Mouse (Mus musculus): ENCODE measurements around the gene Gm7030. TPM values are rescaled to one million over a fixed set of nuclear protein-coding genes. Genes with fewer than 3 reads are reported as not detected.
"Not testable (repeated sequence)": the region's sequence is repeated elsewhere in the genome, so short reads cannot be mapped to it uniquely, and the experiment has no call there.

Gene Gm7030
- polyA plus RNA-seq, 1 experiment from 2014 or later = not detected

DNA sequence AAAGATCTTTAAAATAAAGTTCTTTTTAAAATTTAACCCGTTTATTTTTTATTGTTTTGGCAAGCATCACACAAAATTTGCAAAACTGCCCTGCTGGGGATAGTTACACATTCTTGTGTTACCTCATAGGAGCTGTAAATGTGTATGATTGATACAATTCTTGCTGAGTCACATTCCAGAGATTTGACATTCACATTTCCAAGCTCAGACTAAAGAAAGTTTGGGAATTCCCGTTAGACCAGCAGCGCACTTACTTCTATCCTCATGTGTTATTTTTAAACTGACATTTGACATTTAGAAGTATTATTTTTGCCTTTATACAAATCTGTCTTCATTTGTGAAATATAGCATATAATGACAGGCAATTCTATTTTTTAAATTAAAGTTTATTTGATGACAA is 5.1 kb downstream of the Gm7030 start:
- not testable (repeated sequence) for H3K4me3 ChIP-seq (replicated peaks); H3K9me3 ChIP-seq (replicated peaks); H3K27ac ChIP-seq; H3K4me2 ChIP-seq; H3K9ac ChIP-seq; H3K4me1 ChIP-seq; ATAC-seq (replicated peaks; ENCODE audit: low FRiP score); H3K36me3 ChIP-seq
- peaks cover 38% of the 10 kb centered on the region for H3K27me3 ChIP-seq
- WGBS = 59% methylated on average over 3 of the region's 3 CpGs

- 4% methylated on average over 8 of the region's 8 CpGs for WGBS
- Histone ChIP-seq H3K4me2 (peak within 1 kb of the TSS; percentile 47), H3K4me3 (replicated peaks) (peak within 1 kb of the TSS; percentile 17), H3K27me3 (peaks cover 41% of the 10 kb centered on the region)
- H3K9me3 ChIP-seq (replicated peaks); H3K36me3 ChIP-seq; H3K27ac ChIP-seq; H3K4me1 ChIP-seq; H3K9ac ChIP-seq: not testable (repeated sequence)
- ATAC-seq (replicated peaks; ENCODE audit: low FRiP score) = peak; percentile 56; the same call in 1 of the 2 replicates
Measured at GRCm38 (mm10) chr17:36121352-36122020, 7.7 kb downstream of the Gm7030 start, which contains the start of gene Gm19684. Gene Gm19684, plus strand, starts transcription at chr17:36121678.

GRCm38 (mm10) chr17:36120839-36121238 is 8.4 kb downstream of the Gm7030 start:
- WGBS = 12% methylated on average over 18 of the region's 18 CpGs
- peaks cover 41% of the 10 kb centered on the region for H3K27me3 ChIP-seq
- not testable (repeated sequence) for H3K36me3 ChIP-seq; H3K9ac ChIP-seq; H3K27ac ChIP-seq; H3K4me1 ChIP-seq; ATAC-seq (replicated peaks; ENCODE audit: low FRiP score); H3K9me3 ChIP-seq (replicated peaks)
- 0 out of 2 replicates have a peak overlapping the region, but pooled peaks have one; percentile 17 for H3K4me3 ChIP-seq (replicated peaks)
- H3K4me2 ChIP-seq = peak overlapping the region; percentile 47

- H3K27ac ChIP-seq; H3K4me2 ChIP-seq; H3K9ac ChIP-seq; H3K4me1 ChIP-seq; ATAC-seq (replicated peaks; ENCODE audit: low FRiP score); H3K36me3 ChIP-seq; H3K4me3 ChIP-seq (replicated peaks); H3K9me3 ChIP-seq (replicated peaks): not testable (repeated sequence)
- 31% methylated on average over 3 of the region's 3 CpGs for WGBS
- H3K27me3 ChIP-seq = peaks cover 44% of the 10 kb centered on the region
Measured at GRCm38 (mm10) chr17:36116545-36116944, 12.7 kb downstream of the Gm7030 start.

- H3K4me3 ChIP-seq (replicated peaks); H3K36me3 ChIP-seq; H3K4me2 ChIP-seq; H3K9ac ChIP-seq; H3K4me1 ChIP-seq; H3K27ac ChIP-seq; H3K9me3 ChIP-seq (replicated peaks): not testable (repeated sequence)
- peaks cover 46% of the 10 kb centered on the region for H3K27me3 ChIP-seq
- 19% methylated on average over 6 of the region's 6 CpGs for WGBS
- 0 out of 2 replicates have a peak, but pooled peaks have one; percentile 65 for ATAC-seq (replicated peaks; ENCODE audit: low FRiP score)
Measured at GRCm38 (mm10) chr17:36113979-36114593, 15.1 kb downstream of the Gm7030 start.

DNA sequence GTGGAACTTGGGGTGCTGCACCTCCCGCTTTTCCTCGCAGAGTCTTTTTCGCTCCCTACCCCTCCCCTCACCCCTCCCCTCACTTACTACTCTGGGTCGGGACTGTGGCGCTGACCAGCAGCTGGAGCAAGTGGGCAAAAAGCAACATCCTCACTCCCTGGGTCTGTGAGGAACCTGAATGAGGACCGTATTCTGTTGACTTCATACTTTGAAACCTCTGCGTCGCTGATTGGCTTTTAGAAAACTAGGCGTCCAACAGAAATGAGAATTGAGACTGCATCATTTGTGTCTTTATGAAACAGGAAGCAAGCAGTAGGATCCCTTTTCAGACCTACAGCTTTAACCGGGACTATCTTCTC is 17.7 kb downstream of the Gm7030 start:
- H3K9me3 ChIP-seq (replicated peaks); H3K4me1 ChIP-seq; ATAC-seq (replicated peaks; ENCODE audit: low FRiP score); H3K27ac ChIP-seq; H3K36me3 ChIP-seq: not testable (repeated sequence)
- 2% methylated on average over 10 of the region's 10 CpGs for WGBS
- Histone ChIP-seq H3K27me3 (peaks cover 51% of the 10 kb centered on the region), H3K4me2 (peak overlapping the region; percentile 73), H3K4me3 (replicated peaks) (peak overlapping the region; percentile 37), H3K9ac (0 out of 2 replicates have a peak overlapping the region, but pooled peaks have one; percentile 29)

- H3K9ac ChIP-seq = 0 out of 2 replicates have a peak overlapping the region, but pooled peaks have one; percentile 29
- H3K4me1 ChIP-seq; H3K36me3 ChIP-seq; ATAC-seq (replicated peaks; ENCODE audit: low FRiP score); H3K27ac ChIP-seq; H3K9me3 ChIP-seq (replicated peaks): not testable (repeated sequence)
- WGBS = 1% methylated on average over 57 of the region's 57 CpGs
- H3K27me3 ChIP-seq = peaks cover 51% of the 10 kb centered on the region
- H3K4me2 ChIP-seq = peak overlapping the region; percentile 73
- peak overlapping the region; percentile 37 for H3K4me3 ChIP-seq (replicated peaks)
Measured at GRCm38 (mm10) chr17:36110641-36111509, 18.4 kb downstream of the Gm7030 start.

- H3K27ac ChIP-seq; ATAC-seq (replicated peaks; ENCODE audit: low FRiP score); H3K4me1 ChIP-seq; H3K36me3 ChIP-seq; H3K4me2 ChIP-seq; H3K9me3 ChIP-seq (replicated peaks); H3K9ac ChIP-seq; H3K4me3 ChIP-seq (replicated peaks): not testable (repeated sequence)
- 52% methylated on average over 3 of the region's 3 CpGs for WGBS
- peaks cover 50% of the 10 kb centered on the region for H3K27me3 ChIP-seq
Measured at GRCm38 (mm10) chr17:36110129-36110528, 19.1 kb downstream of the Gm7030 start.

DNA sequence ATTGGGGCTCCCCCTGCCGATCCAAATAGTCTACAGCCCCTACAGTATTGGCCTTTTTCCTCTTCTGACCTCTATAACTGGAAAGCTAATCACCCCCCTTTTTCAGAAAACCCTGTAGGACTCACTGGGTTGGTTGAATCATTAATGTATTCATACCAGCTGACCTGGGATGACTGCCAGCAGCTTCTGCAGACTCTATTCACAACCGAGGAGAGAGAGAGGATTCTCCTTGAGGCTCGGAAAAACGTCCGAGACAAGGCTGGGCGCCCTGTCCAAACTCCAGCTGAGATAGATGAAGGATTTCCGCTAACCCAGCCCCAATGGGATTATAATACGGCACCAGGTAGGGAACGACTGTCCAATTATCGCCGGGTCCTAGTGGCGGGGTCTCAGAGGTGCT is 27.1 kb downstream of the Gm7030 start:
- WGBS = 93% methylated on average over 12 of the region's 12 CpGs
- H3K9me3 ChIP-seq (replicated peaks) = not testable (repeated sequence)

GRCm38 (mm10) chr17:36099603-36100002 is 29.6 kb downstream of the Gm7030 start:
- not testable (repeated sequence) for H3K36me3 ChIP-seq; H3K4me1 ChIP-seq; ATAC-seq (replicated peaks; ENCODE audit: low FRiP score); H3K27ac ChIP-seq; H3K27me3 ChIP-seq; H3K9ac ChIP-seq; H3K4me2 ChIP-seq; H3K9me3 ChIP-seq (replicated peaks); H3K4me3 ChIP-seq (replicated peaks)
- WGBS = 67% methylated on average over 2 of the region's 2 CpGs

More for the DNA sequence above, 27.1 kb downstream of the Gm7030 start:
- H3K4me3 ChIP-seq (replicated peaks); H3K36me3 ChIP-seq; H3K27me3 ChIP-seq; H3K4me2 ChIP-seq; H3K9ac ChIP-seq; H3K27ac ChIP-seq; ATAC-seq (replicated peaks; ENCODE audit: low FRiP score); H3K4me1 ChIP-seq: not testable (repeated sequence)

DNA sequence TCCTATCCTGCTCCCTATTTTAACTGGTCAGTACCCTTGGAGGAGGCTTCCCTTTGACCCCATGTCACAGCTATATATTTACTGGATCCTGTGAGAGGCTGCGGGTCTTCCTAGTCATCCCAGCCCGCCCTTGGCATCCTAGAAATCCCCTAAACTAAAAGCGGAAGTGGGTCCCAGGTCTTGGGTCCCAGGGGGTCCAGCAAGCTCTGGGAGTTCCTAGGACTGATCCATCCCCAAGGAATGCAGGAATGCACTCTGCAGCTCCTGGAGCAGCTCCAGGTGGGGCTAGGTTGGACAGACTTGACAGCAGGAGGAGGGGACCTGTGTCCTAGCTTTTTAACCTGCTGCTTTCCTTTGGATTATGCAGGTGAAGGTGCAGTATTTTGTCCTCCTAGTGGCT is 35.3 kb downstream of the Gm7030 start:
- 28% methylated on average over 3 of the region's 3 CpGs for WGBS
- no peak overlapping the region for H3K27ac ChIP-seq
- no peak for ATAC-seq (replicated peaks; ENCODE audit: low FRiP score)
- H3K27me3 ChIP-seq = peaks cover 6% of the 10 kb centered on the region; the same call in 1 of the 2 replicates
- no peaks in the 10 kb centered on the region for H3K36me3 ChIP-seq
- no peak overlapping the region for H3K4me3 ChIP-seq (replicated peaks)
- no peak overlapping the region for H3K9ac ChIP-seq
- no peak overlapping the region for H3K4me2 ChIP-seq
- no peaks in the 10 kb centered on the region for H3K9me3 ChIP-seq (replicated peaks)
- no peaks in the 10 kb centered on the region for H3K4me1 ChIP-seq

DNA sequence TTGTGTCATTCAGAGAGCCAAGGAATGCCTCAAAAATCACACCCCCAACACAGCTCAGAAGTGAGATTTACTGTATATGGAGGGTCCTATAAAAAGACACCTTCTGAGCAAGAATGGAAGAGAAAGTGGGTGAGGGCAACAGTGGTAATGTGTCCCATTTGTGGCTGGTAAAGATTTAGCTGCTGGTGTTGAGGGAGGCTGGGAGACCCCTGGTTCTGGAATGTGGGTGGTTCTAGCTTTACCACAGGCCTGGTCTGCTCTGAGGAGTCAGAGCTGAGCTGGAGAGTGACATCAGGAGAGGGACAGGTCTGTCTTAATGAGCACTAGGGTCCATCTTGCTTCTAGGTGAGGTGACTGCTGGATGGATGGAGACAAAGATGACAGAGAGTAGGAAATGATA is 36.7 kb downstream of the Gm7030 start:
- H3K4me1 ChIP-seq; H3K4me2 ChIP-seq; ATAC-seq (replicated peaks; ENCODE audit: low FRiP score); H3K4me3 ChIP-seq (replicated peaks); H3K9me3 ChIP-seq (replicated peaks); H3K36me3 ChIP-seq; H3K27me3 ChIP-seq; H3K27ac ChIP-seq; H3K9ac ChIP-seq: not testable (repeated sequence)

Measured in kidney, embryonic 15.5 days (tissue).